Mouse (Mus musculus) urinary bladder, postnatal 25 days (tissue): ENCODE measurements around the gene Garem2.
A peak's percentile ranks its signal among the peaks of the same experiment; 100 is the strongest.

Experiments
- DNase-seq: peaks from one replicate; pipeline ENCODE4 v3.0.0; 2022; ENCODE audit warnings: low spot score

Gene Garem2

DNA sequence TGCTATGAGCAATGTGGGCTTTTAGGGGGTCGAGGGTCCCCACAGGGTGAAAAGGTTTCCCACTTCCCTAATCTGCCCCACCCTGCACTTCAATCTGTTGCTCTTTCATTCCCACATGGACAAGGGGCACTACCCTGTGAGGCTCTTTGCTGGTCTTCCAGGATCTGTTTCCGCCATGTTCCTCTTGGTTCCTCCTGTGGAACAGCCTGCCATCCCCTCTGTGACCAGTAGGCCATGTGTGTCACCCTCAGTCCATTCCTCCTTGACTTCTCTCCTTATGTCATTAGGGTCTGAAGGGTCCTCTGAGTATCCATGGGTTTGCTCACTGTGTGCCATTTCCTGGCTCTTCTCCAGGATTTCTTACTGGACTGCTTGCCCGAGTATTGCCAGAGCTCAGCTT lies 6.8 kb downstream of the Garem2 start:
- DNase-seq: no peak

DNA sequence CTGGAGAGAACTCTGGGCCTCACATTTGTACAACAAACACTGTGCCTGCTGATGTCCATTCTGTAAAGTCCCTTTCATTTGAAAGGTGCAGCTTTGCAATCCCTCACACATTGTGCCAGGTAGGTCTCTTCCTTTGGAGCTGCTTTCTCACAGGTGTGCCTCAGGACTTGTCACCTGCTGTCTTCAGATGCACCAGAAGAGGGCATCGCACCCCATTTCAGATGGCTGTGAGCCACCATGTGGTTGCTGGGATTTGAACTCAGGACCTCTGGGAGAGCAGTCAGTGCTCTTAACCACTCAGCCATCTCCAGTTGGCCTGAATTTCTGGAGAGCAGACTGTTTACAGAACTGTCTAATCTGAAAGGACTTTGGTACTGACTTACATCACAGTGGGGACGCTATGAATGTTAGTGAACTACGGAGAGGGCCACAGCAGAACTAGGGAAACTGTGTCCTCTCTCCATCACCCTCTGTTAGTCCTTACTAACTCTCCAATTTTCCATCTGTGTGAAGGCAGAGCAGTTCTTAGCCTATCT lies 7.6 kb downstream of the Garem2 start:
- no peak for DNase-seq

DNA sequence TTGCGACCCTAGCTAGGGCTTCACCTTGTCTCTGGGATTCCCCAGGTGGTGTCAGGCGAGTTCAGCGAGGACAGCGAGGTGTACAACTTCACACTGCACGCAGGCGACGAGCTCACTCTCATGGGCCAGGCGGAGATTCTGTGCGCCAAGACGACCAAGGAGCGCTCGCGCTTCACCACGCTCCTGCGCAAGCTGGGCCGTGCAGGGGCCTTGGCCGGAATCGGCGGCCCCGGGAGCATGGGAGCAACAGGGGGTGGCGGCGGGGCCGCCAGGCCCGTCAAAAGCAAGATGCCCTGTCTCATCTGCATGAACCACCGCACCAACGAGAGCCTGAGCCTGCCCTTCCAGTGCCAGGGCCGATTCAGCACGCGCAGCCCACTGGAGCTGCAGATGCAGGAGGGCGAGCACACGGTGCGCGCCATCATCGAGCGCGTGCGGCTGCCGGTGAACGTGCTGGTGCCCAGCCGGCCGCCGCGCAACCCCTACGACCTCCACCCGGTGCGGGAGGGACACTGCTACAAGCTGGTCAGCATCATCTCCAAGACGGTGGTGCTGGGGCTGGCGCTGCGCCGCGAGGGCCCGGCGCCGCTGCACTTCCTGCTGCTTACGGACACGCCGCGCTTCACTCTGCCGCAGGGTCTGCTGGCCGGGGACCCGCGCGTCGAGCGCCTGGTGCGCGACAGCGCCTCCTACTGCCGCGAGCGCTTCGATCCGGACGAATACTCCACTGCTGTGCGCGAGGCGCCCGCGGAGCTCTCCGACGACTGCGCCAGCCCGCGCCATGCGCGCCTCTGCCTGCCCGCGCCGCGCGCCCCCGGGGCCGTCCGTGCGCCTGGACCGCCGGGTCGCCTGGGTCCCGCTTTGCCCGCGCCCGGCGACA lies 9.2 kb downstream of the Garem2 start:
- peak; percentile 47 for DNase-seq

DNA sequence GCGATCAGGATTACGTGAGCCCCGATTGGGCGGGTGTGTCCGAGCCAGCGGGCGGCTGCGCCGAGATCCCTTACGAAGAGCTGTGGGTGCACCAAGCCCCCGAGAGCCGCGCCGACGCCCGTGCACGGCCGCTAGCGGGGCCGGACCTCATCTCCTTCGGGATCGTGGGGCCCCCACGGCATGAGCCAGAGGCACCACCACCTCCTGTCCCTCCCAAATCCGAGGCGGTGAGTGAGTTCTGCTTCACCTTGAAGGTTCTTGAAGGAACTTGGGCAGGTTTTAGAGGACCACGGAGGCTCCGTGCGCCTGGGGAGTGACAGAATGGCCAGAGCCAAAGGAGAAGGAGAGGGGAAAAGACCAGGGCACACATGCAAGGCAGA lies 9.8 kb downstream of the Garem2 start:
- no peak for DNase-seq

DNA sequence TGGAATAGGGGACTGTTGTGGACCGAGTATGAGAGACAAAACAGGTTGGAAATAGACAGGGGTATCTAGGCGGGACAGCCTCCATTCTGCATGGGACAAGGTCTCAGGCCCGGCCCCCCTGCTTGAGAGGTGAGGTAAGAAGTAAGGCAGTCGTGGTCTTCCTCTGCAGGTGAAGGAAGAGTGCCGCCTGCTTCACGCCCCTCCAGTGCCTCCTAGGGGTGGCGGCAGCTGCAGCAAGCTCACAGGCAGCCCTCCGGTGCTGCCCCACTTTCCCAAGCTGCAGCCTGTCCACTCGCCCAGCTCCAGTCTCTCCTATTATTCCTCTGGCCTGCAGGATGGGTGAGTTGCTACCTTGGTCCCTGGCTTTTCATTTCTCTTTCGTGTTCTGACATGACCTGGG lies 10.8 kb downstream of the Garem2 start:
- DNase-seq: no peak

DNA sequence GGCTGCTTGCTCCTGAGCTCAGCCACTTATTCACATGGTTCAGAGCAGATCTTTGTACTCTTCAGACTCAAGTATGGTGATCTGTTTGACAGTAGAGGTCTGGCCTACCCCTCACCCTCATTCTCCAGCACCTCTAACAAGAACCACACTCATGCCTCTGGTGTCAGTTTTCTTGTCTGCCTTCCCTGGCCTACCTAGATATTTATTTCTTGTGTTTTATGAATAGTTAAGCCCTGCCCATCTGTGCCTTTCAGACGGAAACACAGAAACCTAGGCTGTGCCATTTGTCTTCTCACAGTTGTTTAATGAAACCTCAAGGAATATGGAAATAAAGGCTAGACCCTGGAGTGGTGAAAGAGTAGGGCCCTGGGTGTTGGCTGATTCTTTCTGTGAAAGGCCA lies 13.1 kb downstream of the Garem2 start:
- DNase-seq: no peak

DNA sequence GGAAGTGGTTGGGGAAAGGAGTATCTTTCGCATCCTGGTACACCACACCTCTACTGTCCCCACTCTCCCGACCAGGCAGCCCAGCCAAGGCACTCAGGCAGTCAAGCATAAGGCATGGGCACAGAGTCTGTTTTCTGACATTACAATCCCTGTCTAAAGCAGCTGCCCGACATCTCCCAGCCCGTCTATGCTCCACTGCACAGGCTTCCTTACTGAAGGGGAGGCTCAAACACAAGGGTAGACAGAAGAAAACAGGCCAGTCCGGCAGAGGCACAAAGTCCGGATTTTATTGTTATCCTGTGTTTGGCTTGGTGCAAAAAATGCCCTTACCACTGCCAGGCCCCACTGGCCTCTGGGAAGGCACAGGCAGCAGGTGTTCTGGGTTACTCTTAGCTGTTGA lies 14.2 kb downstream of the Garem2 start:
- no peak for DNase-seq

DNA sequence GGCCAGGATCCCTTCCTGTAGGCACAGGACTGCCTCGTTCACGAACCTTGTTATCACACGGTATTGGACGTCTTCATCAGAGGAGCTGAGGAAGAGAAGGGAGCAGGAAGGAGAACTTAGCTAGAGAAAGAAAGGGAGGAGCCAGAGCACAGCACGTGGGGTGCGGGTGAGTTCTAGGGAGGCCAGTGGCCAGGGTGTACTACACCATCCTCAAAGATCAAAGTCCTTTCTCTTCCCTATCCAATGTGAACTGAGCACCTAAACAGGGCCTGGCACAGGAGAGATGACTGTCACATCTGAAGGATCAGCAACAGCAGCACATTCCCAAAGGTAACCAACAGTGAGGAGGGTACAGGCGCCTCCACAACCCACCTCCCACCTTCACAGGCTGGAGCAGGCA lies 15.1 kb downstream of the Garem2 start:
- DNase-seq: no peak

DNA sequence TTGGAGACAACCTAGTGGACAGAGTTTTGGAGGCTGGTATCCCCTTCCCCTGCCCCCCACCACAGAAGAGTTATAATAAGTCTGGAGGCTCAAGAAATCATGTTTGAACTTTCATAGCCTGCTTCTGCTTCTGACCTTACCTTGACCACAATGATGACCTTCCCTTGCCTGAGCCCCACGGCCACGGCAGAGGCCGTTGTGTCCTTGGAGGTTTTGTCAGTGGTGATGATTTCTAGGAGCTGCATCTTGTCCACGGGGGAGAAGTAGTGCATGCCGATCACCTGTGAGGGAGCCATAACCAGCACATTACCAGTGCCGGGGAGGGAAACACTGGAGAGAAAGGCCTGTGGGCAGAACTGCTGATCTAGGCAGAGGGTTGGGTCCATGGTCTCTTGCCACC lies 17.5 kb downstream of the Garem2 start:
- DNase-seq: no peak

DNA sequence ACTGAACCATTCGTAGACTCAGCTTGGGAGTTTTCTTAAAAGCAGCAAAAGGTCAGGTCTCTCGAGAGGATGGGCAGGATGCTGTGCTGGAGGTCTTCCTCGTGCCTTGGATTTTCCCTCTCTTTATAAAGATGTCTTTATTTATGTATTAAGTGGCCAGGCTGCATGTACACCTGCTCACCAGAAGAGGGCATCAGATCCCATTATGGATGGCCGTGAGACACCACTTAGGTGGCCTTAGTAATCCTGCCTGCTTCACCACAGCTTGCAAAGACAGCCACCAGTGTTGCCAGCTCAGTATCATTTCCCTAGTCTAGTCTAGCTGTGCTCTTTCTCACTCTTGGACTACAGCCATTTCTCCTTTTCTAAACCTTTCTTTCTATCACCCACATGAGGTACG lies 20.6 kb downstream of the Garem2 start:
- DNase-seq: no peak

DNA sequence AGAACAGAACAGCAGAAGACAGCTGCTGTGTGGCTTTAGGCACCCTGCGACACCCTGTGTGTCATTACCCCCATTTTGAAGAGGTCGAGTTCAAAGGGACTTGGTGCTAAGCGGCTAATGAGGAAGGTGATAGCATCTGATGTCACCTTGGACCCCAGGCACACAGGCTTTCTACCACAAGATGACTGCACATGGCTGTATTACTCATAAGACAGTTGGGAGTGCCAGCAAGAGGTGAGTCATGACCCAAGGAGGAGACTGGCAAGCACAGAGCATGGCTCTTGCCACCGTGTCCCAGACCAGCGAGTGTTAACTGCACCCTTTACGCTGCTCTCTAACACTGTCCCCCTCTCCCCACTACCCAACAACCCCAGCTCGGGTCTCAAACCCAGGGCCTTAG lies 21.8 kb downstream of the Garem2 start:
- no peak for DNase-seq

DNA sequence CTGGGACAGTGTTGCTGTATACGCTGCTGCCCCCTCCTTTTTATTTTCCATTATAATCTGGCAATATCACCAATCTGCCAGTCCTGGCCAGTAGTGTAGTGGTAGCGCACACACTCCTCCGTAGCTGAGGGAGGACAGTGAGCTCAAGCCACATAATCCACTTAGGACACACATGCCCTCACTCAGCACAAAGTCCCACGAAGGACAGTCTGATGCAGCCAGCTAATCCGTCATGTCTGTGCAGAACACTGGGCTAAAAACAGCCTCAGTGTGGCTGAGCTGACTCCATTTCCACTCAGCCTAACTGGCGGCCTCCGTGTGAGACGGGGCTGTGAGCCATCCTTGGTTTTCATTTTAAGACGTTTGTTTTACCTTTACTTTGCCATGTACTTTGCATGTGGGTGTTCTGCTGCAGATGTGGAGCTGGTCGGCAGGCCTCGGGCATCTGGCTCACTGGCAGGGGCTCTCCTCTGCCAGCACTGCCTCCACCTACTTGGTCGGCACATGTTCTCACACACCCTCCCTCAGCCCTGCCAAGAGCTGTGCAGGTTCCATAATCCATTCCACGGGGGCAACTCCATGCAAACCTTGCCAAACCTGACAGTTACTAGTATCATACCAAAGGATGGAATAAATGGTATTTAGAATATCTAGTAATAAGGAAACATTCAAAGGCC lies 23.1 kb downstream of the Garem2 start:
- DNase-seq: no peak

DNA sequence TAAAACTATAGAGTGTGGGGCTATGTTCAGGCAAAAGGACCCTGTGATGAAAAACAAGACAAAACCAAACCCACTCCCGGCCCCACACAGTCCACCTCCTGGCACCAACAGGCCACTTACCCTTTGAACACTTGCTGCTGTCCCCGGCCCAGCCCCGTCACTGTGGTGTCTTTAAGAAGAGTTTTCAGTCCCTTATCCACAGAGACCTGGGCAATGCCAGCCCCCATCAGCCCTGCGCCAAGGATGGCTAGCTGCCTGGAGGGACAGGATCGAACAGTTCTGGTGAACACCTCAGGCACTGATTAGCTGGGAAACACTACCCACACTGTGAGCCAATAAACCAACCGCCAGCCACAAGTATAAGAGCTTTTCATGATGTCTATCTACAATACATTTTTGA lies 23.7 kb downstream of the Garem2 start:
- DNase-seq: no peak

DNA sequence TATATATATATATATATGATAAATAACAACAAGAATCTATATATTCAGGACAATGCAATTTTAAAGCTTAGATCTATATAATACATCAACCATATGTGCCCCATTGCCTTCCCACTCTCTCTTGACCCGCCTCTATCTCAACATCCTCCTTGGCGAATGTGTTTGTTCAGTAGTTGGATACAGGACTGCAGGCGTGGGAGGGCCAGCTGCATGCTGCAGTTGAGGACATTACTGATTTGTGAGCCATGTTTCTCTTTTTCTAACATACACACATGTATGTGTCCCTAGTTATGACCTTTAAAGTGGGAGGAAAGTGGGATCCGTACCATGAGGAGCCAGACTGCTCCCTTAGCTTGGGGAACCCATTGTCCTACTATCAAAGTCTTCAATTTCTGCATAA lies 26.3 kb downstream of the Garem2 start:
- no peak for DNase-seq

DNA sequence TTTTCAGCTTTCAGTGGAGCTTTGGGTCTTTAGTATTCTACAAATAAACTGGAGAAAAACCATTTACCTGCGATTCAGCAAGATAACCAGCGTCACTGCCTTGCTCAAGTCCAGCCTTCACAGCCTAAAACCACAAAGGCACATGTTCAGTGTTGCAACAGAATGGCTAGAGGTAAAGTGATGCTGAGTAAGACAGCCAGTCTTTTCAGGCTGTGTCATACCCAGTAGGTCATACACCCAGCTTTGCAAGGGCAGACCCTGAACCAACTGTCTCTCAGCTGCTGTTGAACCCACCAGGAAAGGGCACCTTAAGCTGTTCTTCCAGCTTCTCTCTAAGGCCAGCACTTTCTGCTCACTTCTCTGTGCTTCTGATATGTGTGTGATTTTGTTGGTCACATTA lies 27.2 kb downstream of the Garem2 start:
- DNase-seq: no peak

DNA sequence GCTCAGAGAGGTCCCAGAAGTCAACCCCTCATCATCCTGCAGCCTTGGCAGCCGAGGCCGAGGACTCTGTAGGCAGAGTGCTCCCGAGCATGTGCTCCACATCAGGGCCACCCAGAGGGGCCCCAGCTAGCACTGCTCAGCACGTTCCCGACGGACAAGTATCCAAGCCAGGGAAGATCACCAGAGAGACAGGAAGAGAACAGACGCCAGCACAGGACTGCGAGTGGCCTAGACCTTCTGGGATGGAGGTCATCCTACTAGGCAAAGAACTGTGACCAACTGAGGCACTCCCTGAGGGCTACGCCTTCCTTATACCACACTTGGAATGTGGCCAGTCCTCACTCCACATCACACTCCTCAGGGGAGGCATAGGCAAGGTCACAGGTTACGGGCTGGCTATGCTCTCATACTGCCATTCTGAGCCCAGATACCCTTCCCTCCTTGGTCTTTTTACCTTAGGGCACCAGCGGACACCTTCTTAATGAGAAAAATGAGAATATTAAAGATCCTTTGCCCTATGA lies 30.8 kb downstream of the Garem2 start:
- no peak for DNase-seq

DNA sequence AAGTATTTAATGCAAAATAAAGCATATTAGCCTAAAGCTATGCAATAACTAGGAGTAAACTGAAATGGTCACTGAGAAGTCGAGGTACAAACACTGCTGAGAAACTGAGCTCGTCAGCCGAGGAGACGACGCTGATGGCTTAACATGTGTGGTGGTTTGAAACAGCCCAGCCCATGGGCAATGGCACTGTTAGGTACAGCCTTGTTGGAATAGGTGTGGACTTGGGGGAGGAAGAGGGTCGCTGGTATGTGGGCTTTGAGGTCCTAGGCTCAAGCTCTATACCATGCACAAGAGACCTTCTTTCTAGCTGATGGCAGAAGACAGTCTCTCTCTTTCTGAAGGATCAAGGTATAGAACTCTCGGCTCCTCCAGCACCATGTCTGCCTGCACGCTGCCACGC lies 32.3 kb downstream of the Garem2 start:
- no peak for DNase-seq

DNA sequence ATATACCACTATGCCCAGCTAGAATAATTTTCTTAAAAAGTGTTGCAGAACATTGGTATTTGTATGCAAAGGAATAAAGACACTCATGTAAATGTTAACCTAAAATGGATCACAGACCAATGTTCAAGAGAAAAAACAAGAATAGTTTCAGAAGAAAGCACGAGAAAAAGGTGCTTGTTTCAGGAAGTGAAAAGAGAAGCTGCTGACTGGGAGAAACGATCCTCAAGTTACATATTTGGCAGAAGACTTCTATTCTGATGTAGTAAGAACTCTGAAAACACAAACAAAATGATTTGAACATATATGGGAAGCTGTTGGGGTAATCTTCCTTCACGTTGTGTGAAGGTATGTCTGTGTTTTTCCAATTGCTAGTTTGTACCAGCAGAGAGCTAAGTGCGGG lies 33.2 kb downstream of the Garem2 start:
- no peak for DNase-seq

DNA sequence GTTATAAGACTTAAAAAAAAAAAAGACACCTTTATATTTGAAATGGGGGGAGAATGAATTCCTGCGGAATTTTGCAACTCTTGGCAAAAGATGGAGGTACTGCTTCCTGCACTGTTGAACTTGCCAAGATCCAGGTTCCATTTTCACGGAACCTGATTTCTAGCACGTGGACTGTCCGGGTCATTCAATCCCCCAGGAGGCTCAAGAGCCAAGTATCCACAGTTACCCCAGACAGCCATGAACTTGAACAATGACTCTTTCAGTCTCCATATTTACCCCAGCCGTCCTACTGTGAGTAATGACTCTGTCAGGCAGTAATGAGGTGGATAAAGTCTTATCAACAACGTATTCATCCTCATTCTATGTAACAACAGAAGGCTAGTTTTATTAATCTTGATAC lies 41.6 kb downstream of the Garem2 start:
- no peak for DNase-seq

DNA sequence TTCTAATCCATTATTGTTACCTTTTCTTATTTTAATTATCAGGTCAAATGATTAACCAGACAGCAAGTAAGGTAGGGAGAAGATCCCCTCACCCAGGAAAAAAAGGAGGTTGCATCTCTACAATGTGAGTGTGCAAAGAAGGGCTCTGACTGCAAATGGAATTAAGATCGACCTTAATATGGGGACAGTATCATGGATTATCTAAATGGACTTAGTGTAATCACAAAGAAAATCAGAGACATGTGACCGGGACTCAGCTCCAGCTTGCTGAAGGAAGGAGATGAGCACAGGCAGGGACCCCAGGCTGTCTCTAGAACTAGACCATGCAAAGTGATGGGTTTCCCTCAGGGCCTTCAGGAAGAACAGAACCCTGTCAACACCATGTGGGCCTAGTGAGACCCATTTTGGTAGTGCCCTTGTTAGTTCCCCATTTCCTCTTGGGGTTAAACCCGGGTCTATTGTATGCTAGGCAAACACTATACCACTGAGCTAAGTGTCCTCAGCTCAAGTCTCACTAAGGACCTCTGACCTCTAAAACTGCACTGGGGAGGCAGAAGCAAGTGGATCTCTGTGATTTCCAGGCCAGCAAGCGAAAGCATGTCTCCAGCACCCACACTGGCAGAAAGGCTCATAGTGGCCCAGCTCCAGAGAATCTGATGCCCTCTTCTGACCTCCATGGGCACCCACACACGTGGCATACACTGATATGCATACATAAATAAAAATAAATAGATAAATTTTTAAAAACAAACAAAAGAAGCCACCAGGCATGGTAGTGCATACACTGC lies 43.4 kb downstream of the Garem2 start:
- DNase-seq: no peak

DNA sequence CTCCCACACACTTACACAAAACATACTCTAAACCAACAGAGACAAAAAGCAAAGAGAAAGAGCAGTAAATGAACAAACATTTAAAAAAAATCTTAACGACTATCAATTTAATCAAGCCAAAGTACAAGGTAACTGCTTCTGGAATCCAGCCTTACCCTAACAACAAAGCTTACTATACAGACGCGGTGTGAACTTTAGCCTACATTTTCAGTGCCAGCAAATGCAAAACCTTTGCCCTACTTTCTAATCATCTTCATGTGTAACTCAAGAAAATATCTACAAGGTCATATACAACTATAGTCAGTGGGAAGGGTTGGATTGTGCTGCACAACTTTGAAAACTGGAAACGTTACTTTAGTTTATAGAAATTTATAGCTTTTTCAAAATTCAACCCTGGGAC lies 47.0 kb downstream of the Garem2 start:
- no peak for DNase-seq

DNA sequence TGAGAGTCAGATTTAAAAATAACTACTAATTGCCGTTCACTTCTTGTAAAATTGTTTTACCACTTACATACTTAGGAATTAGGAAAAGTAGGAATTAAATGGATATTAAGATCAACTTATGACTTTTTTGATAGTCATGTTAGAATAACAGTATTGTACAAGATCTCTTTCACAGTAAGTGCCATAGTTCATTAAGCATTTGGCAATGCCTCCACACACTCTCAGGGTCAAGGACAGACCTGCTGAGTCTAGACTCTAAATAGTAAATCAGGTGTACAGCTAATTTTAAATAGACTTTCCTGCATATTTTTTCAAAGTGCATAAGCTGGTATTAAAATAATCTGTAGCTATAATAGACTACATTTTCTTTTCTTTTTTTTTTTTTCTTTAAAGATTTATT lies 47.5 kb downstream of the Garem2 start:
- no peak for DNase-seq

DNA sequence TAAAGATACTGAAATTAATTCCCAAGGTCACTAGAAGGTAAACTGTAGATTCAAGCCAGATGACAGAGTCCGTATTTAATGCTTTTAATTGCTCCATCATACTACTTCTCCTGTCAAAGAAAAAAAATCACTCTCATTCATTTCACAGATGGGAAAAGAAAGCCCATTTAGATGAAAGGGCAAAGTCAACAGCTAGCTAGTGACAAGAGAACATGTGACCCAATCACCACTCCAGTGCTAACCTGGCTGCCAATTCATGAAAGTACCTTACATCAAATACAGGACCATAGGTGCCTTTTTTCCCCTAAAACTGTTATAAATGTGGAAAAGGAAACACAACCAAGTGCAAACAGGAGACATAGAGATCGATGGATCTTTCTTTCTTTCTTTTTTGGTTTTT lies 48.3 kb downstream of the Garem2 start:
- DNase-seq: no peak
